Mouse (Mus musculus) spleen, postnatal 4 days (tissue): ENCODE data around the gene Gm49711.

ENCODE experiments used
- DNase-seq, 2 experiments: peaks; one replicate each; pipeline ENCODE4 v3.0.0; 2022; ENCODE audit warnings: low spot score in 2 of 2

Gm49711 gene

DNA sequence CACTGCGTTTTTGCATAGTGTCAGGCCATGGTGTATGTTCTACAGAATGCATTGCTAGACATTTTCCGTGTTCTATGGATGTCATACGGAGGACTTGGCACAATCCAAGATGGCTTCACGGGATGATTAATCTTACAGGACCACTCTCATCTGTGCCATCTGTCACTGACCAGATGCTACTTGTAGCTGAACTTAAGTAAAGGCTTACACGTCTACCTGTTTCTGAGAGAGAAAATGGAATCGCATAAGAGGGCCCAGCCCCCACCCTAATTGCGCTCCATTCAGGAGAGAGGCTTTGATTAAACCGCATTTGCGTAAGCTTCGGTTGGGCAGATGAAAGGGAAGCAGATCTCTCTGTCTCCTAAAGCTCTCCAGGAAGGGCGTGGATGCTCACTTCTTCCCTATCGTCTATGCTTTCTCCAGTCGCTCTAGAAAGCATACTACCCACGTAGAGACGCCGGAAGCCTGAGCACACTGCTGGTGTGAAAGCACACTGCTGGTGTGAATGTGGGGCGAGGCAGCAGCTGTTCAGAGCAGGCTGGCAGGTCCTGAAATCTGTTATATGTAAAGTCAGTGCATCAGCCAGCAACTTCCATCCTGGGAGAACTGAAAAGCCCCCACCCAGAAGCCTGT lies 62.9 kb downstream of the Gm49711 start:
- DNase-seq = no peak

DNA sequence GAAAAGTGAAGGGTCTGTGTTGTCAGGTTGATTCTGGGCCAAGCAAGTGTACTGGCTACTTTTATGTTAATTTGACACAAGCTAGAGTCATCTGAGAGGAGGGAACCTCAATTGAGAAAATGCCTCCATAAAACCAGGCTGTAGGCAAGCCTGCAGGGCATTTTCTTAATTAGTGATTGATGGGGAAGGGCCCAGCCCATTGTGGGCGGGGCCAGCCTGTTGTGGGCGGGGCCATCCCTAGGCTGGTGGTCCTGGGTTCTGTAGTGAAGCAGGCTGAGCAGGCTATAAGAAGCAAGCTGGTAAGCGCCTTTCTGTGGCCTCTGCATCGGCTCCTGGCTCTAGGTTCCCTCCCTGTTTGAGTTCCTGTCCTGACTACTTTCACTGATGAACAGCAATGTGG lies 69.1 kb downstream of the Gm49711 start:
- no peak for DNase-seq

DNA sequence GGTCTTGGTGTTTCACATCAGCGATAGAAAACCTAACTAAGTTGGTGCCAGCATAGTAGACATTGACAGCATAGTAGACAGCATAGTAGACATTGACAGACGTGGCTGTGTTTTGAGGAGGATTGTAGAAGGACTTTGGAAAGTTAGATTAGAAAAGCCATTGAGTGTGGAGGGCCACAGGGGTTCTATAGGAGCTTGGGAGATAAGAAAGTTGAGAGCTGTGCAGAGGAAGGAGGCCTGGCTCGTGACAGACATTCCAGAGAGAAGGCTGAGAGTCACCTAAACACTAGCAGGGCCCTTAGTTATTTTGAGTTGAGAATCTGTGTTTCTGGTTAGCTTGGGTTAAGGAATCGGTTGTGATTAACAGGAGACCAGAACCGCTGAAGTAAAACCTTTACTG lies 69.5 kb downstream of the Gm49711 start:
- DNase-seq = no peak

DNA sequence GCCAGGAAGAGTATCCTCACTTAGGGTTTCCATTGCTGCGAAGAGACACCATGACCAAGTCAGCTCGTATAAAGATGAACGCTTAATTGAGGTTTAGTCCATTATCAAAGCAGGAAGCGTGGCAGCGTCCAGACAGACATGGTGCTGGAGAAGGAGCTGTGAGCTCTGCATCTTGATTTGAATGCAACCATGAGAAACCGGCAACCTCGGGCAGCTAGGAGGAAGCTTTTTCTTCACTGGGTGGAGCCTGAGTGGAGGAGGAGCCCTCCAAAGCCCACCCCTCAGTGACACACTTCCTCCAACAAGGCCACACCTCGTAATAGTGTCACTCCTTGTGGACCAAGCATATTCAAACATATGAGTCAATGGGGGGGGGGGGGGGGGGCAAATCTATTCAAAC lies 71.7 kb downstream of the Gm49711 start:
- DNase-seq = no peak

DNA sequence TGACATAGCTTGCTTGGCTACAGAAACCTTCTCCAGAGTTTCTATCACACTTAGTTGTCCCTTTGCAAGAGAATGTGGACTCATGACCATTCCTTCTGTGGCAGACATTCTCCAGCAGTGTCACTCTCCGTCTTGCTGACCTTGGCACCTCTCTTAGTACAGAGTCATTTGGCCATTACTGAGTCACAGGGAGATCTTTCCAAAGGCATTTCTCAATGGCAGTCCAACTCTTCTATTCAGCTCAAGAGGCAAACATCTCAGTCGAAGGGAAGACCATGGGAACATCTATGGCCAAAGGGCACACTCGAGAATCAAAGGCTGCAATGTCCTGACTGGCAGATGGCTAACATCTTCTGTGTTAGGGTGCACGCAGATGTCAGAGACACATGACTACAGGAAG lies 74.4 kb downstream of the Gm49711 start:
- DNase-seq = no peak

DNA sequence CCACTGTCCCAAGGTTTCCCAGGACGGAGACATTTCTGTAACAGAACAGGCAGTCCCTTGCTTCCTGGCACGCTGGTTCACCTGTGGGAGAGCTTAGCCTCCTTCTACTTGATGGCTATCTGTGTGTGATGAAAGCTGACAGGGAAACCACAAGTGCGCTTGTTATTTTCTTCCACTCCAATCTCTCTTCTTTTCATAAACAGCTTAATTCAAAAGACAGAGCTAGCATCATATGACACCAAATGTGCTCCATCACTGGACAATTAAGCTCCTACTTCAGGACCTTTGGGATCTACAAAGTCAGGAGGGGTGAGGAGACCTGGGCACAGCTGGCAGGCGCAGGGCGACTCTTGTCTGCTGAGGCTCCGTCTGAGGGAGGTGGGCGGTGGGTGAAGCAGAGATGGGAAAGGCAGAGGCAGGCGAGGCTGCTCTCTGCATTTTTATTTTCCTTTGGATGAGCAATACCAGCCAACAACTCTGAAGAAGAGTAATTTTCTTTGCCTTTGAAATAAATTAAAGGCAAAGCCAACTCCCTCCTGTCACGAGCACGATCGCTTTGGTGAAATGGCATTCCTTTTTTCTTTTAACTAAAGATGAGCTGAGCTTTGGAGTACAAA lies 76.1 kb downstream of the Gm49711 start:
- DNase-seq = no peak

DNA sequence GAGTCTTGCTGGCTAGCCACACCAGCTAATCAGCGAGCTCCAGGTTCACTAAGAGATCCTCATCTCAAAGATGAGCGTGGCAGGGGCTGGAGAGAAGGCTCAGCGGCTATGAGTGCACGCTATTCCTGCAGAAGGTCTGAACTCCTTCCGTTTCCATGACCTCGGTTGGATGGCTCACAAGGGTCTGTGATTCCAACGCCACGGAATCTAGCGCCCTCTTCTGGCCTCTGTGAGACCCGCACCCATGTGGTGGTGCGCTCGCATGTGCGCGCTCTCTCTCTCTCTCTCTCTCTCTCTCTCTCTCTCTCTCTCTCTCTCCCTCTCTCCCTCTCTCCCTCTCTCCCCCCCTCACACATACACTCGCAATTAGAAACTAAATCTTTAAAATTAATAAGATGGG lies 78.2 kb downstream of the Gm49711 start:
- no peak for DNase-seq

DNA sequence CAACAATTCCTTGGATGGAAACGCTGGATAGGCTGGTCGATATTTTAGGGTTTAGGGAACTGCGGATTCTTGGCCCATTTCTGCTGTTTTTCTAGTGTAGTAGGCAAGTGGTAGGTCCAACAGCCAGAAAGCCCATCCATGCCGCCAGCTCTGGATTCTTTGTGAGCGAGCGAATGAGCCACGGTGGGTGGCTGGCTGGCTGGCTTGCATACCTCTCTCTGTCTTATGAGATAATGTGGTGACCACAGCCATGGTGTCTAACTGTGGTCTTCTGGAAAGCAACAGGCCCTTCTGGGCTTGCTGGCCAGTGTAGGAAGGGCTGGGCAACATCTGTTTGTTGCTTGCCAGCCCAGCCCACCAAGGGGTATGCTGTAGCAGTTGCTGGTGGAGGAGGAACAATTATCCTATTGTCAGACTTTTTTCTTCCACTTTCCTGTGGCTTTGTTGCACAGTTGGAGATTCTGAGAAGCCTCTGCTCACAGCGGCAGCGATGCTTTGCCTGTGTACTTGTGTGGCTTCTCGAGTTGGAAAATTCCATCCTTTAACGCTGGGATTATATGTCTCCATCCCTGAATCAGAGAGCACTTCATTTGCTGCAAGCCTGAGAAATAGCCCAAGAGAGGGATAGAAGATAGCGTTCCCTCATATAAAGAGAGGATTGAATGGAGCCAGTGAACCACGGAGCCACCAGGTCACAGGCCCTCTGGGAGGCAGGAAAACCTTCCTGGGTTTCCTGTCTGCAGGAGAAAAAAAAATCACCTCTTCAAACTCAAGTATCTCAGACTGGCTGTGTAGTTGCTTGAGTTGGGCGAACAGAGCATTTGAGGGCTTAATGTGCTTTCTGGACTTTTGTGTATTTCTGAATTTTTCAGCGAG lies 81.5 kb downstream of the Gm49711 start:
- no peak for DNase-seq

DNA sequence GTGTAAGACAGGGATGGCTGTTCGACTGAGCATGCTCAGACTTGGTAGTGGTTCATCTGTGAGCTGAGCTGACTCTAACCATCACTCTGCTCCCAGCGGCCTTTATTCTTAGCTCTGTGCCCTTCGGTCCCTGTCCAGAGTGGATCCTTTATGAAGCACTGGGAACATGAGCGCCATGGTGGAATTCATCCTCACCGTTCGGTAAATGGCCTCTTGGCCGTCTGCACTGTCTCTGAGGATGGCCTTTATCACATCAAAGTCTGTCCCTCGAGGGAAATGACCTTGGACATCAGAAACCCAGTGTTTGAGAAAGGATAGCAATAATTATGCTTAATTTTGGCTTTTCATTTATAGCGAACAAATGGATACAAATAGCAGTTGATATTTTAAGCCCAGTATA lies 82.2 kb downstream of the Gm49711 start:
- no peak for DNase-seq

DNA sequence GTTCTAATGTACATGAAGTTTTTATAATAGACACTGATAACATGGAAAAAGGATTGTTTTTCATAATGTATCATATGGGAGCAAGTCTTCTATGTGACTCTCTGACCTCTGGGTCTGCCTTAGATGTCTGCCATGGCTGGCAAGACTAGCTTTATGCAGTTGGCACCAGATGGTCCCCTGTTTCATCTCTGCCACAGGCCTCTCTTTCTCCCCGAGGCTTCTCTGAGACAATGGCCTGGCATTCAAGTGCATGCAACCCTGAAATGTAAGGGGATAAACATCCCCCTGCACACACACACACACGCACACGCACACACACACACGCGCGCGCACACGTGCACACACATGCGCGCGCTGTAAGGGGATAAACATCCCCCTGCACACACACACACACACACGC lies 82.9 kb downstream of the Gm49711 start:
- no peak for DNase-seq

DNA sequence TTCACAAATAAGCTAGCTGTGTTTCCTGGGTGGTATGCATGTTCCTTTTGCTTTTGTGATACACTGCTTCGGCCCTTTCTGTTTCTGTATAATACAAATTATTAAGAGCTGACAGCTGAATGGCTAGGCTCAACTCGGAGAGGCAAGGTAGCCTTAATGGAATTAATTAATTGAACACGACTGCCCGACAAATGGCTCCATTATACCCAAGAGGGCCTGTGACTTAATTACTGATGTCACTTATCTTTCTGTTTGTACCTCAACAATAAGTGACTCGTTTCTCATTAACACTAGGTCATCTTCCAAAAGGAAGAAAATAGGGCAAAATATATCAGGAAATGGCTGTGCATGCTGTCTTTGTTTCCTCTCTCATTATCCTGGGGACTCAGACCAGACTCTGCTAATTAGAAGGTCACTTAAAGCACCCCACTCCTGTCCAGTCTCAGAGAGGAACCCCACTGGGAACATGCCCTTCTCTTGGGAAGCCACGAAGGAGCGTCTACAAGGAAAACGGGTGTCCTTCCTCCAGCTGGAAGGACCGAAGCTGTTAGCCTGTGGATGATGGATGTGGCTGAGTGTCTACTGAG lies 84.4 kb downstream of the Gm49711 start:
- no peak for DNase-seq

DNA sequence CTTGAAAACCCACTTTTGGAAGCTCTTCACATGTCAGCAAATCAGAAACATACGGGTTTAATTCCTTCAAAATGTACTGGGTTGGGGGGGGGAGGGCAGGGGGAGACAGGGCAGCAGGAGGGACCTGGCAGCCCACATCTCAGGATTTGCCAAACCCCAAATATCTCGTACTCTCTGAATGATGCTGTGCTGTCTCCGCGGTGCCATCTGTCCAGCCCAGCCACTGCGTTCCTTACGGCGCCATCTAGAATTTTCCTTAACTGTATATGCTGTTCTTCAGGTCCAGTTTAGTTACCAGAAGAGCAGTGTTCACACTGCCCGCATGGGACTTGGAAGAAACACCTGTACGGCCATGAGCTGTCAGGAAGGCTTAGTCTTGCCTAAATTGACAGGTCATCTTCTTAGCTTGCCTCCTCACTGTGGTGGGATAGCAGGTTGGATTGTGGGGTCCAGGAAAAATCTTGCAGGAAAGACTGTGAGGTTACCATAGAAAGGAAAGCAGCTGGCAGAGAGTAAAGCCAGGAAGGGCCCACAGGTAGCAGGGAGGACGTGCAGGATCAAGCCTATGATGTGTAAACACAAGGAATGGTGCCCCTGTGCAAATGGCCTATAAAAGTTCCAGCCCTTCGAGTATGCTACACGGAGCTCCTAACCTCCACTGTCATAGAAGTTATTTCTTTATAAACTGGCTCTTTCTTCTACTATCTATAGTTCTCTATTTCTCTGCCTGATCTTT lies 89.7 kb downstream of the Gm49711 start:
- DNase-seq = no peak

DNA sequence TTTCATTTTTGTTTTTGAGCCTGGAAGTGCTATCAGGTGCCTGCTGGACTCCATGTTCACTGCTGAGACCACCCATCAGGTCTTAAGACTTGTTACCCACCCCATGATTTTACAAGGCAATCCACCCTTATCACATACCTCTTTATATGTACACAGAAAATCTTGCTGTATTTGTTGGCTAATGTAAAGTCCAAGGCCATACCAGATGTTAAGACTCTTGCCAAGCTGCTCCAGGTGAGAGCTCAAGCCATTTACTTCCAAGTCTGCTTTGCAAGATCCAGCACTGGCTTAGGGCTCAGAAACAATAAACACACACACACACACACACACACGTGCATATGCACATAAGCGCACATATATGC lies 90.2 kb downstream of the Gm49711 start:
- DNase-seq = no peak

DNA sequence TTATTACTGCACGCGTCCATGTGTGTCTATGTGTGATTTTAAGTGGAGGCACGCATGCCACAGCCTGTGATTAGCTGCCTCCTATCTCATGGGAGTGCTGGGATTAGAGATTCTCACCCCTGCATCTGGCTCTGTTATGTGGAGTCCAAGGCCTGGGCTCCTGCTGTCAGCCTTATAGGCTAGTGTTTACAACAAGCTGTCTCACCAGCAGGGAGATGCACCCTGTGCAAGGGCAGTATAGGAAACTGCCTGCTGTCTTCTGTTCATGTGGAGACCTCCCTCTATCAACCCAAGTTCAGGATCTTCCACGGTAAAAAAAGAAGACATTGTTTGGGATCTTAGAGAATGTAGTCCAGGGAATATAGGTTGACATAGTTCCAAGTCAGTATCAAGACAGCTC lies 92.9 kb downstream of the Gm49711 start:
- no peak for DNase-seq

DNA sequence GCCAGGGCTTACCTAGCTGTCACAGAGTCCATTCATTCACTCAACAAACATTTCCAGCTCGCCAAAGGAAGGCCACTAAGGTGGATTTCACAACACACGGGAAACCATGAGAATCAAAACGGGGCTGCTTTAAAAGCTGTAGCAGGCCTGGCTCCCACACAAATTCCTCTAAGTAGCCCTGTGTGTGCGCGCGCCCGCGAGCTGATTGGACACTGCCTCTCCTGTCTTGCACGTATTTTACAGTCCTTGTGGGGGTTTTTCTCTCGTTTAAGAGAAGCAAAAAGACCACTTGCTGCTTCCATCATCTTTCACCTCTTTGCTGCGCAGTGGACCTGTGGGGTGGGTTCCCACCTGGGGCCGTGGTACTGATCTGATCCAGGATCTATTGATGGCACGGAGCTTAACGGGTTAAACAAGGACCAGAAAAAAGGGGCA lies 99.9 kb downstream of the Gm49711 start:
- no peak for DNase-seq

DNA sequence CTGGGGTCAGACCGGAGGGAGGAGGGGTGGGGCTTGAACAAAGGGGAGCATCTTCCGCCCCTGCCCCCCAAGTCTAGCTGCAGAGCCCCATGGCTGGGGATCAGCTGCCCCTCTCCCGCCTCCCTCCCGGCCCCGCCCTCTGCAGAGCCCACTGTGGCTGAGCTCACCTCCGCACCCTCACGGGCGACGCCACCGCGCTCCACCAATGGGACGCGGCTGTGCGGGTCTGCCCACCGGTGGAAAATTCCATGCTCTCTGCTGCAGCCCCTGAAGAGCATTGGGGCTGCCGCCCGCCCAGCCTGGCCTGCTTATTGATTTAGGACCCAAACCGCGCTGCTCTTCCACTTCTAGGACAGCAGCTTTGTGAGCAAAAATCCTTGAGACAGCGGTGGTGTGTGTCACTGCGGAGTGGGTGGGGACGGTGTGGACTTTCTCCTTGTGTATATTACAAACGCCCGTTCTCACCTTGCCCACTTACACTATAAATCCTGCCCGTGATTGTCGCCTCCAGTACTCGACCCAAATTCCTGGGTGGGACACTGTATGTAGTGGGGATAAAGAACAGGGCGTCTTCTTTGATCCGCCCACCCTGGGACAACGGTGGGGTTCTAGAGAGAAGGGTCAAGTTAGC lies 100.5 kb downstream of the Gm49711 start:
- DNase-seq = no peak

DNA sequence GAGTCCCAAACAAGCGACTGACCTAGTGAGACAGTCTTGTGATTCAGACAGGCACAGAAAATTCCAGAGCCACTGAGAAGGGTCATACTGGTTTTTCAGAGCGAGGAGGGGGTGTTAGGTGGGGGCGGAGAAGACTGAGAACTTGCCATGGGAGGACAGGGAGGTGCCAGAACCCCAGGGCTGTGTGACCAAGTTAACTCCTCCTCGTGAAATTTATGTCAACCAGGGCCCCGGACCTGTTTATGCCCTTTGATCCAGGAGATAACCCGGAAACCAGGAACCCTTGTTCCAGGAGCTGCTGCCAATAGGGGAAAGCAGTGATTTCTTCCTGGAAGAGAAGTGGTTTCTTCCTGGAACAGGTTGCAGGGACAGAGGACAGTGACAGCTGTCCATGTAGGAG lies 101.0 kb downstream of the Gm49711 start:
- no peak for DNase-seq

DNA sequence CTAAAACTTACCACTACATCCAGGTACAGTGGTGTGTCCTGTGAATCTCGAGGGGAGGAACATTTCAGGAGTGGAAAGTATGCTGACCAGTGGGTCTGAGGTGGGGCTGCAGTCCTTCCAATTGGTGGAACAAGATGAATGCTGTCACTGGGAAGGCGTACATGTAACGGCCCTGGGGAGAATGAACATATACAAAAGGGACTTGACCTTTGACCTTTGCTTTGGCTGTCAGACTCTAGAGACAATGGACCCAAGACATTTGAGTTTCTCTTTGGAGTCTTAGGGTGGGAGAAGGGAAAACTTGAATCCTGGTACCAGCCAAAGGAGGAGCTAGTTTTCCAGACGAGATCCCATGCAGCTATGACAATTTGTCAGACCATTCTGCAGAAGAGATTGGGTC lies 104.2 kb downstream of the Gm49711 start:
- DNase-seq = no peak

DNA sequence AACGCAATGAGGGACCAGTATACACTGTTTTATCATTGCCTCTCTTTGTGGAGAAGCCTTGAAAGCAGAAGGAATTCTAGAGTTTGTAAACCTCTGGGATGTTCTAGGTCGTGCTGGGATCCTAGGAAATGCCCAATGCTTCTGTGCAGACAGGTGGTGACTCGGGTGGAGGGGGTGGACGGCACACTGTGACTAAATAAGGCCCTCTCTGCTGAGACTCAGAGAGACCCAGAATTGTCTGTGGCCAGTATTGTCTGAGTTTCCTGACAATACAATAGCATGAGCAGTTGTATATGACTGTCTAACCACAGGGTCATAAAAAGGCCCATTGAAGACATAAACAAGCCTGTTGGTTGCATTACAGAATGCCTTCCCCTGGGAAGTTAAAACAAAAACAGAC lies 105.4 kb downstream of the Gm49711 start:
- DNase-seq = no peak

DNA sequence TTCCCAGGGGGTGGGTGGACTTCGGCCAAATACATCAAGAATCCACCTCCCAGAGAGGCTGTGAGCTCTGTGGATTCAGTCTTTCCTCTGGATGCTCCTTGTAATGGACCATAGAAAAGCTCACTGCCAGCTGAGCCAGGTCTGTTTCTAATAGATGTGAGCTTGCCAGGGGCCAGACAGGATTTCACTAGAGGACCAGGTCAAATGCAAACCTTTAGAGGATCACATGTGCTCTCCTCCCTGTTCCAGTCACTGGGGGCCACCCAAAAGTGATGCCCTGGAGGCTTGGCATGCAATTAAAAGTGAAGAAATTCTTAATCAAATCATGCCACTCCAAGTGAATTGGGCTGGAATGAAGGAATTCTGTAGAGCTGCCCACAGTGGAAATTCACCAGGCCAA lies 117.9 kb downstream of the Gm49711 start:
- DNase-seq = no peak

DNA sequence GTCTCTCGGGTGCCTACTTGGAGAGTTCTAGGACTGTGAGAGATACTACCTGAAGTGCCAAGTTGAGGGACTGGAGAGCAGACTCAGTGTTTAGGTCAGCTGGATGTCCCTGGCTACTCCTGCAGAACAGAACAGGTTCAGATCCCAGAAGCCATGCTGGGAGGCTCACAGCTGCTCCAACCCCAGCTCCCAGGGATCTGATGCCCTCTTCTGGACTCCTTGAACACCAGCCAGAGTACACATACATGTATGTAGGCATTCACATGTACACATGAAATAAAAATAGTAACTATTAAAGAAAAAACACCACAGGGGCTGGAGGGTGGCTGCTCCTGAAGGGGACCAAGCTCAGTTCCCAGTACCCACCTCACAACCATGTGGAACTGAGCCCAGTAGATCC lies 119.6 kb downstream of the Gm49711 start:
- no peak for DNase-seq

DNA sequence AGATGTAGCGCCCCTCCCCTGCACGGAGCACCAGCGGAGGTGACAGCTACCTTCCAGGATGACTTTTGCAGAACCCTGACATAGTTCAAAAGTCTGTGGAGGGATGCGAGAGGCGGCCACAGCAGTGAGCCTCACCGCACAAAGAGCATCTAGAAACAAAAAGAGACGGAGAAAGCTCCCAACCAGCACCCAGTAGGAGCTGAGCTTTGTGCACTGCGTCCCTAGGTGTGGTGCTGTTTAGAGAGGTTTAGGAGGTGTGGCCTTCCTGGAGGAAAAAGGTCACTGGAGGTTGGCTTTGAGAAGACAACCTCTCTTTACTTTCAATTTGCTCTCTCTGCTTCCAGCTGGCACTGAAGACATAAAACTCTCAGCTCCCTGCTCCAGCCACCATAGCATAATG lies 121.2 kb downstream of the Gm49711 start:
- DNase-seq = no peak
